Mouse (Mus musculus): ENCODE data around the gene Nkx1-1.
A peak's percentile ranks its signal among the peaks of the same experiment; 100 is the strongest.

The Nkx1-1 gene

GRCm38 (mm10) chr5:33433201-33434138 is at the start of gene Nkx1-1:
TSS of gene Nkx1-1 (minus strand) at chr5:33433976.
- DNase-seq: peak in 1 of 2 experiments; percentile 16

- DNase-seq: no peak
These were observed 47.5 kb upstream of the Nkx1-1 start for GRCm38 (mm10) chr5:33481318-33481685.

- no peak for DNase-seq
These were observed 47.0 kb upstream of the Nkx1-1 start for GRCm38 (mm10) chr5:33480582-33481317.

- no peak for DNase-seq
These were observed 31.7 kb upstream of the Nkx1-1 start for GRCm38 (mm10) chr5:33465464-33465863.

- DNase-seq: no peak
These were observed 30.6 kb upstream of the Nkx1-1 start for GRCm38 (mm10) chr5:33464390-33464789.

GRCm38 (mm10) chr5:33459111-33459510 is 25.3 kb upstream of the Nkx1-1 start:
- DNase-seq: no peak

GRCm38 (mm10) chr5:33458132-33458622 is 24.4 kb upstream of the Nkx1-1 start:
- DNase-seq: no peak

- DNase-seq: no peak
These were observed 22.0 kb upstream of the Nkx1-1 start for GRCm38 (mm10) chr5:33455737-33456136.

- DNase-seq: peak in 1 of 2 experiments; percentile 13
These were observed 10.0 kb upstream of the Nkx1-1 start for GRCm38 (mm10) chr5:33443794-33444193.

- DNase-seq: peak; percentile 38 to 57
These were observed 9.3 kb upstream of the Nkx1-1 start for GRCm38 (mm10) chr5:33442927-33443710.

GRCm38 (mm10) chr5:33438214-33438613 is 4.4 kb upstream of the Nkx1-1 start:
- peak; percentile 92 to 94 for DNase-seq

GRCm38 (mm10) chr5:33435941-33436340 is 2.2 kb upstream of the Nkx1-1 start:
- DNase-seq: peak in 1 of 2 experiments; percentile 17

GRCm38 (mm10) chr5:33435151-33435550 is 1.4 kb upstream of the Nkx1-1 start:
- peak in 1 of 2 experiments; percentile 12 for DNase-seq

GRCm38 (mm10) chr5:33434141-33434780 is 485 bp upstream of the Nkx1-1 start:
- no peak for DNase-seq

GRCm38 (mm10) chr5:33432057-33432935 is 1.5 kb downstream of the Nkx1-1 start:
- DNase-seq: peak in 1 of 2 experiments; percentile 15

GRCm38 (mm10) chr5:33431173-33432005 is 2.4 kb downstream of the Nkx1-1 start:
- peak in 1 of 2 experiments; percentile 16 for DNase-seq

GRCm38 (mm10) chr5:33430511-33431172 is 3.1 kb downstream of the Nkx1-1 start:
- DNase-seq: no peak

- DNase-seq: no peak
These were observed 3.7 kb downstream of the Nkx1-1 start for GRCm38 (mm10) chr5:33430106-33430505.

- DNase-seq: no peak
These were observed 6.3 kb downstream of the Nkx1-1 start for GRCm38 (mm10) chr5:33427461-33427860.

GRCm38 (mm10) chr5:33420313-33420712 is 13.5 kb downstream of the Nkx1-1 start:
- DNase-seq: no peak

Data from lung, postnatal 4 days (tissue).